Mouse (Mus musculus) hindbrain, embryonic 16.5 days (tissue): ENCODE results near the gene Cpne2. TPM values are rescaled to one million over a fixed set of nuclear protein-coding genes. Genes with fewer than 3 reads are reported as not detected.

Source experiments
- ATAC-seq: fragments of 200-750 bp; cut with Nextera tagmentation; 2 replicates; pipeline ENCODE4 v1.8.0; 2017; ENCODE audit warnings: moderate TSS enrichment, moderate library complexity
- H3K27ac ChIP-seq: fragments of 300-500 bp; sonication (generic); 2 replicates; pipeline ENCODE4 v1.5.1; 2014; ENCODE audit warnings: low read depth, mild to moderate bottlenecking, control low read depth, low read length, moderate library complexity
- H3K27me3 ChIP-seq: fragments of 300-500 bp; sonication (generic); replicated peaks from 2 replicates; pipeline ENCODE4 v1.6.1; 2014; ENCODE audit warnings: low read length; ENCODE audit not compliant: control insufficient read depth, insufficient read depth
- H3K36me3 ChIP-seq: fragments of 300-500 bp; sonication (generic); 2 replicates; pipeline ENCODE4 v1.6.1; 2014; ENCODE audit warnings: mild to moderate bottlenecking, low read length, moderate library complexity, mixed read lengths; ENCODE audit not compliant: control insufficient read depth, insufficient read depth
- H3K4me1 ChIP-seq: fragments of 300-500 bp; sonication (generic); 2 replicates; pipeline ENCODE4 v1.6.1; 2014; ENCODE audit warnings: low read depth, low read length; ENCODE audit not compliant: control insufficient read depth, insufficient read depth
- H3K4me2 ChIP-seq: fragments of 300-500 bp; sonication (generic); 2 replicates; pipeline ENCODE4 v1.6.1; 2014; ENCODE audit warnings: mild to moderate bottlenecking, low read length, control low read depth, moderate library complexity
- H3K4me3 ChIP-seq: fragments of 300-500 bp; sonication (generic); 2 replicates; pipeline ENCODE4 v1.5.1; 2014; ENCODE audit warnings: mild to moderate bottlenecking, low read length, control low read depth, moderate library complexity
- H3K9ac ChIP-seq: fragments of 300-500 bp; sonication (generic); 2 replicates; pipeline ENCODE4 v1.6.1; 2014; ENCODE audit warnings: low read depth, mild to moderate bottlenecking, control low read depth, low read length, moderate library complexity
- H3K9me3 ChIP-seq: fragments of 300-500 bp; sonication (generic); 2 replicates; pipeline ENCODE4 v1.6.1; 2014; ENCODE audit warnings: mild to moderate bottlenecking, low read length, moderate library complexity; ENCODE audit not compliant: control insufficient read depth
- WGBS: fragments of 180-500 bp; shearing (Covaris S2); extraction: QIAGEN DNeasy Blood & Tissue Kit; methylation state at CpG from one replicate; pipeline ENCODE4 v1.1.7; 2014; 5-methylcytosine and 5-hydroxymethylcytosine counted together
- polyA plus RNA-seq: library from polyadenylated mRNA; unstranded; fragments of >200 nt; fragmentation: Nextera tagmentation; extraction: Ambion mirVana; gene quantifications from 2 replicates; pipeline ENCODE4 v1.2.1, GENCODE M21; 2015

Cpne2 gene
- polyA plus RNA-seq, 1 experiment from 2014 or later, result 22.7 TPM

GRCm38 (mm10) chr8:94582569-94582968 lies 49.8 kb downstream of the Cpne2 start:
- 88% methylated on average over 6 of the region's 6 CpGs for WGBS

GRCm38 (mm10) chr8:94584238-94584817 lies 51.5 kb downstream of the Cpne2 start:
- ATAC-seq, result peak; percentile 93
- Histone ChIP-seq H3K27ac (no peak overlapping the region), H3K4me1 (peaks cover 2% of the 10 kb centered on the region), H3K36me3 (peaks cover 15% of the 10 kb centered on the region), H3K9ac (no peak overlapping the region), H3K4me3 (no peak overlapping the region), H3K27me3 (no peaks in the 10 kb centered on the region), H3K4me2 (no peak overlapping the region), H3K9me3 (no peaks in the 10 kb centered on the region)
- WGBS, result 30% methylated on average over 4 of the region's 4 CpGs

More at GRCm38 (mm10) chr8:94582569-94582968, 49.8 kb downstream of the Cpne2 start:
- no peaks in the 10 kb centered on the region for H3K9me3 ChIP-seq
- H3K9ac ChIP-seq, result no peak overlapping the region
- peaks cover 14% of the 10 kb centered on the region for H3K36me3 ChIP-seq
- H3K4me3 ChIP-seq, result no peak overlapping the region
- no peak for ATAC-seq
- H3K27ac ChIP-seq, result no peak overlapping the region
- peaks cover 2% of the 10 kb centered on the region for H3K4me1 ChIP-seq
- no peak overlapping the region for H3K4me2 ChIP-seq
- H3K27me3 ChIP-seq, result no peaks in the 10 kb centered on the region

- H3K4me2 ChIP-seq, result no peak overlapping the region
- peaks cover 11% of the 10 kb centered on the region for H3K36me3 ChIP-seq
- no peak overlapping the region for H3K4me3 ChIP-seq
- no peak for ATAC-seq
- H3K4me1 ChIP-seq, result no peaks in the 10 kb centered on the region
- H3K9ac ChIP-seq, result no peak overlapping the region
- no peak overlapping the region for H3K27ac ChIP-seq
- WGBS, result 84% methylated on average over 4 of the region's 4 CpGs
- H3K9me3 ChIP-seq, result no peaks in the 10 kb centered on the region
- no peaks in the 10 kb centered on the region for H3K27me3 ChIP-seq
Measured at GRCm38 (mm10) chr8:94591691-94592090, 58.9 kb downstream of the Cpne2 start.

GRCm38 (mm10) chr8:94594211-94594610 lies 61.4 kb downstream of the Cpne2 start:
- Histone ChIP-seq H3K36me3 (no peaks in the 10 kb centered on the region), H3K4me3 (no peak overlapping the region), H3K4me1 (peaks cover under 1% of the 10 kb centered on the region; the same call in 1 of the 2 replicates), H3K9me3 (no peaks in the 10 kb centered on the region), H3K27ac (no peak overlapping the region), H3K4me2 (no peak overlapping the region), H3K9ac (no peak overlapping the region), H3K27me3 (no peaks in the 10 kb centered on the region)
- 87% methylated on average over 1 of the region's 1 CpGs for WGBS
- no peak for ATAC-seq

GRCm38 (mm10) chr8:94600478-94600877 lies 67.7 kb downstream of the Cpne2 start:
- H3K36me3 ChIP-seq, result no peaks in the 10 kb centered on the region
- peak overlapping the region; percentile 55 for H3K4me3 ChIP-seq
- H3K27me3 ChIP-seq, result no peaks in the 10 kb centered on the region
- ATAC-seq, result no peak
- H3K4me1 ChIP-seq, result peaks cover 29% of the 10 kb centered on the region
- WGBS, result 25% methylated on average over 5 of the region's 5 CpGs
- no peaks in the 10 kb centered on the region for H3K9me3 ChIP-seq
- no peak overlapping the region; the same call in 1 of the 2 replicates for H3K27ac ChIP-seq
- H3K9ac ChIP-seq, result peak overlapping the region; percentile 90
- peak overlapping the region; percentile 98 for H3K4me2 ChIP-seq

- H3K4me3 ChIP-seq, result peak overlapping the region; percentile 55
- no peaks in the 10 kb centered on the region for H3K9me3 ChIP-seq
- no peaks in the 10 kb centered on the region for H3K27me3 ChIP-seq
- WGBS, result 1% methylated on average over 51 of the region's 51 CpGs
- peaks cover 29% of the 10 kb centered on the region for H3K4me1 ChIP-seq
- no peaks in the 10 kb centered on the region for H3K36me3 ChIP-seq
- H3K9ac ChIP-seq, result peak overlapping the region; percentile 90
- H3K4me2 ChIP-seq, result peak overlapping the region; percentile 98
- peak; percentile 41 for ATAC-seq
- peak overlapping the region; percentile 90 for H3K27ac ChIP-seq
Measured at GRCm38 (mm10) chr8:94601034-94601606, 68.3 kb downstream of the Cpne2 start.

GRCm38 (mm10) chr8:94601607-94602385 lies 69.0 kb downstream of the Cpne2 start, which contains the start of the genes Rspry1 and Fam192a:
Gene Rspry1, plus strand, starts transcription at chr8:94601937.
Gene Fam192a, minus strand, starts transcription at chr8:94601997.
- Histone ChIP-seq H3K36me3 (no peaks in the 10 kb centered on the region), H3K27me3 (no peaks in the 10 kb centered on the region), H3K4me2 (peak within 1 kb of the TSS; percentile 99), H3K27ac (peak within 1 kb of the TSS; percentile 90), H3K9ac (peak within 1 kb of the TSS; percentile 90), H3K9me3 (no peaks in the 10 kb centered on the region), H3K4me1 (peaks cover 29% of the 10 kb centered on the region), H3K4me3 (peak within 1 kb of the TSS; percentile 55)
- under 1% methylated on average over 49 of the region's 55 CpGs for WGBS
- ATAC-seq, result peak; percentile 100

- Histone ChIP-seq H3K27ac (peak overlapping the region; percentile 79), H3K27me3 (no peaks in the 10 kb centered on the region), H3K9me3 (no peaks in the 10 kb centered on the region), H3K36me3 (no peaks in the 10 kb centered on the region), H3K4me3 (peak overlapping the region; percentile 55), H3K4me2 (peak overlapping the region; percentile 99), H3K9ac (peak overlapping the region; percentile 79), H3K4me1 (peaks cover 29% of the 10 kb centered on the region)
- ATAC-seq, result no peak
- WGBS, result under 1% methylated on average over 31 of the region's 31 CpGs
Measured at GRCm38 (mm10) chr8:94602471-94603131, 69.8 kb downstream of the Cpne2 start.
